Mouse (Mus musculus) heart, postnatal 0 days (tissue): ENCODE measurements around the gene Peli1. TPM values are rescaled to one million over a fixed set of nuclear protein-coding genes. Genes with fewer than 3 reads are reported as not detected.
"Not testable (repeated sequence)": the region's sequence is repeated elsewhere in the genome, so short reads cannot be mapped to it uniquely, and the experiment has no call there.

ENCODE experiments used
- ATAC-seq: fragments of 200-750 bp; cut with Nextera tagmentation; 2 replicates; pipeline ENCODE4 v1.8.0; 2017; ENCODE audit warnings: low read depth, moderate number of reproducible peaks, moderate library complexity; ENCODE audit not compliant: insufficient read depth
- DNase-seq: peaks from one replicate; pipeline ENCODE4 v3.0.0-alpha.2; 2016; ENCODE audit warnings: low spot score
- H3K27ac ChIP-seq: fragments of 300-500 bp; sonication (generic); 2 replicates; pipeline ENCODE4 v1.5.1; 2014; ENCODE audit warnings: low read depth, mild to moderate bottlenecking
- H3K27me3 ChIP-seq: fragments of 300-500 bp; sonication (generic); 2 replicates; pipeline ENCODE4 v1.6.1; 2014; ENCODE audit warnings: low read length, mixed read lengths; ENCODE audit not compliant: control insufficient read depth, insufficient read depth
- H3K36me3 ChIP-seq: fragments of 300-500 bp; sonication (generic); replicated peaks from 2 replicates; pipeline ENCODE4 v1.6.1; 2014; ENCODE audit warnings: low read length, mixed read lengths; ENCODE audit not compliant: control insufficient read depth, insufficient read depth
- H3K4me1 ChIP-seq: fragments of 300-500 bp; sonication (generic); 2 replicates; pipeline ENCODE4 v1.6.1; 2014; ENCODE audit warnings: antibody characterized with exemption; ENCODE audit not compliant: control insufficient read depth, insufficient read depth
- H3K4me2 ChIP-seq: fragments of 300-500 bp; sonication (generic); 2 replicates; pipeline ENCODE4 v1.6.1; 2014; ENCODE audit warnings: low read depth, mild to moderate bottlenecking, low read length, moderate library complexity
- H3K4me3 ChIP-seq: fragments of 300-500 bp; sonication (generic); 2 replicates; pipeline ENCODE4 v1.5.1; 2014; ENCODE audit warnings: low read depth, low read length
- H3K9ac ChIP-seq: fragments of 300-500 bp; sonication (generic); replicated peaks from 2 replicates; pipeline ENCODE4 v1.6.1; 2014; ENCODE audit warnings: low read depth, low read length, mixed read lengths
- H3K9me3 ChIP-seq: fragments of 300-500 bp; sonication (generic); replicated peaks from 2 replicates; pipeline ENCODE4 v1.6.1; 2016; ENCODE audit warnings: low read length; ENCODE audit not compliant: control insufficient read depth
- CTCF ChIP-seq: IDR thresholded peaks from 2 replicates; pipeline ENCODE4 v1.5.1; 2016; ENCODE audit warnings: antibody characterized with exemption, control low read depth, low read depth
- EP300 ChIP-seq: IDR thresholded peaks from 2 replicates; pipeline ENCODE4 v1.6.1; 2016; ENCODE audit warnings: antibody characterized with exemption, low read depth
- WGBS: fragments of 180-500 bp; shearing (Covaris S2); extraction: QIAGEN DNeasy Blood & Tissue Kit; methylation state at CpG from one replicate; pipeline ENCODE4 v1.1.7; 2014; 5-methylcytosine and 5-hydroxymethylcytosine counted together
- polyA plus RNA-seq: library from polyadenylated mRNA; unstranded; fragments of >200 nt; fragmentation: Nextera tagmentation; extraction: Ambion mirVana; gene quantifications from 2 replicates; pipeline ENCODE4 v1.2.1, GENCODE M21; 2015
- total RNA-seq: library from RNA; depleted of rRNA; stranded (reverse); fragments of >200 nt; gene quantifications from 2 replicates; pipeline ENCODE4 v1.2.3, GENCODE M21; 2014; ENCODE audit warnings: low replicate concordance; rRNA removed

The Peli1 gene
- total and polyA plus RNA-seq, 2 experiments from 2014 or later, result 12.9 to 16.3 TPM

DNA sequence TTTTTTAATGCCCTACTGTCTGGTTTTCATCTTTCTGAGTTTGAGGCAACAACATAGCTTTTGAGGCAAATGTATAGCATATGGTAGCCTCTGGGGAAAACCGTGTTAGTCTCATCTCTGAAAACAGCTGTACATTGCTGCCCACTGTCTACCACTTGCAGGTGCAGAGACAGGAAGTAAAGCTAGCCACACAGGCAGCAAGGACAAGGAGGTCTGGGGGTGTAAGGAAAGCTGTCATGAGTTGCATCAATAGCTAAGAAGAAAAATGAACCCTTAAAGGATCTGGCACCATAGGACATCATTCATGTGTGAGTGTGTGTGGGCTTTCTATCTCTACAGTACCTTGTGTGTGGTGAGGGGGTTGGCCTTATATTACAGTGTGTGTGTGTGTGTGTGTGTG lies 89.6 kb downstream of the Peli1 start:
- no peak for ATAC-seq
- TF ChIP-seq CTCF, result no peak
- no peak for TF ChIP-seq EP300
- WGBS, result 38% methylated on average over 1 of the region's 1 CpGs

DNA sequence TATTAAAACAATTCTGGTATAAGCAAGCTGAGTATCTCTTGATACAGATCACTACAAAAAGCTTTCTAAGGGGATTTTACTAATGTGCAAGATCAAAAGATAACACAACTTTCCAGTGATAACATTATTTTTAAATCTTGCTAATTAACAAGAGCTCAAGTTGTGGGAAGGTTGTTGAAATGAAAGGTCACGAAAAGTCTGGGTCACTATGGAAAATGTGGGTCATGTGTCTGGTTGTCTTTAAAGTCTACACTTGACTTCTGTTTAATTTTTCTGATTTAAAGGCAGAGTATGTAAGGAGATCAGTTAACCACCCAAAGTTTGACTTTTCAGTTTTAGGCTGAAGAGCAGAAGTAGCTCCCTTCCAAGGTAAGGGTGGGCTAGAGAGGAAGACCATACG lies 90.5 kb downstream of the Peli1 start:
- H3K36me3 ChIP-seq, result no peaks in the 10 kb centered on the region
- TF ChIP-seq CTCF (no peak), EP300 (no peak)
- no peak for DNase-seq
- no peak overlapping the region for H3K4me3 ChIP-seq
- no peak for ATAC-seq
- H3K27ac ChIP-seq, result no peak overlapping the region
- no peak overlapping the region for H3K4me2 ChIP-seq
- H3K4me1 ChIP-seq, result no peaks in the 10 kb centered on the region
- H3K9me3 ChIP-seq, result no peaks in the 10 kb centered on the region
- H3K9ac ChIP-seq, result no peak overlapping the region
- 80% methylated on average over 2 of the region's 2 CpGs for WGBS
- no peaks in the 10 kb centered on the region for H3K27me3 ChIP-seq

More for the DNA sequence above, 89.6 kb downstream of the Peli1 start:
- no peaks in the 10 kb centered on the region for H3K27me3 ChIP-seq
- no peak for DNase-seq
- H3K4me3 ChIP-seq, result no peak overlapping the region
- no peaks in the 10 kb centered on the region for H3K9me3 ChIP-seq
- no peak overlapping the region for H3K4me2 ChIP-seq
- H3K36me3 ChIP-seq, result no peaks in the 10 kb centered on the region
- no peak overlapping the region for H3K27ac ChIP-seq
- H3K4me1 ChIP-seq, result no peaks in the 10 kb centered on the region
- H3K9ac ChIP-seq, result no peak overlapping the region

DNA sequence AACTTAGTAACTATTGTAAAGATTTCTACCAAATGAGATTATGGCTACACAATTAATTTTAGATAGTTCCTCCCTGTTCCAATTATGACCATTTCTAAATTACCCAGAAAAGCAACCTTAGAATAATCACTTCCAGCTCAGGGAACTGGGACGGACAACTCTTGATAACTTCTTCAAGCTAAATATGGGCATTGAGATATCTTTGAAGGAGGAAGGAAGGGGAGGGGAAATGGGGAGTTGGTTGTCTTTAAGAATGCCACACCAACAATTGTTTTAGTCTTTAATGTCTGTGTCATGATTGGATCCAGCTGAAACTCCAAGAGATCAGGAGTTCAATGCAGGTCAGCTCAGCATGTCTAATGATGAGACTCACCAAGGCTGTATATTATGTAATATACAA lies 91.6 kb downstream of the Peli1 start:
- H3K4me2 ChIP-seq, result no peak overlapping the region
- no peaks in the 10 kb centered on the region for H3K9me3 ChIP-seq
- H3K4me3 ChIP-seq, result no peak overlapping the region
- H3K4me1 ChIP-seq, result no peaks in the 10 kb centered on the region
- H3K36me3 ChIP-seq, result no peaks in the 10 kb centered on the region
- WGBS, result 26% methylated on average over 1 of the region's 1 CpGs
- ATAC-seq, result no peak
- TF ChIP-seq EP300, result no peak
- TF ChIP-seq CTCF, result no peak
- H3K27me3 ChIP-seq, result no peaks in the 10 kb centered on the region
- H3K27ac ChIP-seq, result no peak overlapping the region
- DNase-seq, result no peak
- no peak overlapping the region for H3K9ac ChIP-seq

DNA sequence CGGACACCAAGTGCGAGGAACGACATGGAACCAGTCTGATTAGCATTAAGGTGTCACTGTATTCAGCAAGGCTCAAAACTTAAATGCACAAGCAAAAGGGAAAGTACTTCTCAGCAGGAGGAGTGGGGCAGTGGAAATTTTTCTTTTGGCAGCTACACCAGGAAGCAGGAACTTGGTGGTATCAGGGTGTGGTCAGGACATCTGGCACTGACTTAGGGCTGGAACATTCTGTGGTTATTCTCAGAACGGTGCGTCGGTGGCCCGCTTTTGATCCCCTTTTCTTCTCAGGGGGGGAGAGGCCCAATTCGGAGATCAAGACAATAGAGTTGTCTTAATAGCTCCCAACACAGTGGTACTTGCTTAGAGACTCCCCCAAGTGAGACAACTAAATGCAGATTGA lies 100.7 kb downstream of the Peli1 start:
- H3K4me2 ChIP-seq, H3K4me3 ChIP-seq, H3K36me3 ChIP-seq, DNase-seq, H3K9me3 ChIP-seq, H3K27me3 ChIP-seq, H3K4me1 ChIP-seq, ATAC-seq, H3K9ac ChIP-seq, H3K27ac ChIP-seq: not testable (repeated sequence)
- WGBS, result 80% methylated on average over 8 of the region's 8 CpGs

DNA sequence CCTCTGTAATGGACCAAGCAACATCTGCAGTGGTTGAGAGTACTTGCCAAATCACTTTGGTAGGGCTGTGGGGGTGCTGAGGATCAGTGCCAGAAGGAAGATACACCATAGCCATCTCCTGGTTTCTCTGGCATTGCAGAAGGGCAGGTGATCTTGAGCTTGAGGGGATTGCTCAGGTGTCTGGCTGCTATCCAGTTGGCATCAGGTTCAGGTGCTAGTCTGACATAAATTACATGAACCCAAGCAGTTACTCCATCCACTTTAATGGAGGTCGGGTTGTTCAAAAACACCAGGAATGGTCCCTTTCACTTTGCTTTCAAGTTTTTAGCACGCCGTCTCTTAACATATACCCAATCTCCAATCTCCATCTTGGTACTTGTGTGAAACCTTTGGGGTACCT lies 103.8 kb downstream of the Peli1 start:
- 90% methylated on average over 3 of the region's 3 CpGs for WGBS
- no peaks in the 10 kb centered on the region for H3K9me3 ChIP-seq
- H3K4me2 ChIP-seq, result no peak overlapping the region

More for the DNA sequence above, 103.8 kb downstream of the Peli1 start:
- no peaks in the 10 kb centered on the region for H3K36me3 ChIP-seq
- H3K4me3 ChIP-seq, result no peak overlapping the region
- ATAC-seq, result no peak
- no peak for TF ChIP-seq EP300
- no peak for TF ChIP-seq CTCF
- no peaks in the 10 kb centered on the region for H3K4me1 ChIP-seq
- DNase-seq, result no peak
- no peaks in the 10 kb centered on the region for H3K27me3 ChIP-seq
- no peak overlapping the region for H3K9ac ChIP-seq
- no peak overlapping the region for H3K27ac ChIP-seq

Other genes with a start within 250 kb of the Peli1 start
- 20.9 and 45.3 TPM in 2 replicates for gene Vps54, start 148.0 kb downstream of the Peli1 start, total RNA-seq
- gene Vps54, start 148.0 kb downstream of the Peli1 start, polyA plus RNA-seq, result 4.9 and 5.8 TPM in 2 replicates